Mouse (Mus musculus) hindbrain, embryonic 10.5 days (tissue): ENCODE results near the gene Agbl4. TPM values are rescaled to one million over a fixed set of nuclear protein-coding genes. Genes with fewer than 3 reads are reported as not detected.

Experiments used
- DNase-seq: peaks from one replicate; pipeline ENCODE4 v3.0.0-alpha.2; 2017; ENCODE audit warnings: low spot score
- H3K27ac ChIP-seq: fragments of 300-500 bp; sonication (generic); 2 replicates; pipeline ENCODE4 v1.5.1; 2016; ENCODE audit warnings: mild to moderate bottlenecking, moderate library complexity
- H3K27me3 ChIP-seq: fragments of 300-500 bp; sonication (generic); 2 replicates; pipeline ENCODE4 v1.6.1; 2016; ENCODE audit warnings: mild to moderate bottlenecking; ENCODE audit not compliant: poor library complexity, insufficient read depth, severe bottlenecking
- H3K36me3 ChIP-seq: fragments of 300-500 bp; sonication (generic); 2 replicates; pipeline ENCODE4 v1.6.1; 2016; ENCODE audit warnings: mild to moderate bottlenecking, moderate library complexity
- H3K4me1 ChIP-seq: fragments of 300-500 bp; sonication (generic); replicated peaks from 2 replicates; pipeline ENCODE4 v1.6.1; 2016; ENCODE audit warnings: mild to moderate bottlenecking
- H3K4me3 ChIP-seq: fragments of 300-500 bp; sonication (generic); 2 replicates; pipeline ENCODE4 v1.5.1; 2016; ENCODE audit warnings: mild to moderate bottlenecking, moderate library complexity
- H3K9me3 ChIP-seq: fragments of 300-500 bp; sonication (generic); 2 replicates; pipeline ENCODE4 v1.6.1; 2016; ENCODE audit warnings: mild to moderate bottlenecking, moderate library complexity
- WGBS: fragments of 180-500 bp; shearing (Covaris S2); methylation state at CpG from one replicate; pipeline ENCODE4 v1.1.7; 2016; 5-methylcytosine and 5-hydroxymethylcytosine counted together
- polyA plus RNA-seq: library from polyadenylated mRNA; unstranded; fragments of >200 nt; fragmentation: Nextera tagmentation; extraction: Ambion mirVana; gene quantifications from 2 replicates; pipeline ENCODE4 v1.2.1, GENCODE M21; 2016

Gene Agbl4
- polyA plus RNA-seq, 1 experiment from 2014 or later = 1.4 TPM

GRCm38 (mm10) chr4:111475374-111475971 is 1078.0 kb downstream of the Agbl4 start:
- Histone ChIP-seq H3K27me3 (0 out of 2 replicates have a peak, but pooled peaks cover 10% of the 10 kb centered on the region), H3K4me1 (peaks cover 22% of the 10 kb centered on the region), H3K4me3 (no peak overlapping the region), H3K36me3 (no peaks in the 10 kb centered on the region), H3K27ac (no peak overlapping the region), H3K9me3 (no peaks in the 10 kb centered on the region)
- WGBS = 57% methylated on average over 10 of the region's 10 CpGs
- DNase-seq = no peak

- Histone ChIP-seq H3K4me3 (no peak overlapping the region), H3K36me3 (no peaks in the 10 kb centered on the region), H3K9me3 (no peaks in the 10 kb centered on the region), H3K27me3 (0 out of 2 replicates have a peak, but pooled peaks cover 10% of the 10 kb centered on the region), H3K4me1 (peaks cover 22% of the 10 kb centered on the region), H3K27ac (no peak overlapping the region)
- 31% methylated on average over 4 of the region's 4 CpGs for WGBS
- no peak for DNase-seq
These were observed 1080.0 kb downstream of the Agbl4 start for GRCm38 (mm10) chr4:111477507-111477906.

GRCm38 (mm10) chr4:111483499-111483898 is 1086.0 kb downstream of the Agbl4 start:
- H3K9me3 ChIP-seq = no peaks in the 10 kb centered on the region
- no peaks in the 10 kb centered on the region for H3K27me3 ChIP-seq
- DNase-seq = no peak
- peaks cover 4% of the 10 kb centered on the region for H3K4me1 ChIP-seq
- no peaks in the 10 kb centered on the region for H3K36me3 ChIP-seq
- no peak overlapping the region for H3K4me3 ChIP-seq
- H3K27ac ChIP-seq = no peak overlapping the region
- WGBS = 88% methylated on average over 5 of the region's 5 CpGs

- 73% methylated on average over 5 of the region's 5 CpGs for WGBS
- H3K27me3 ChIP-seq = no peaks in the 10 kb centered on the region
- no peaks in the 10 kb centered on the region for H3K36me3 ChIP-seq
- H3K27ac ChIP-seq = no peak overlapping the region
- H3K4me3 ChIP-seq = no peak overlapping the region
- DNase-seq = no peak
- H3K9me3 ChIP-seq = no peaks in the 10 kb centered on the region
- no peaks in the 10 kb centered on the region; the same call in 1 of the 2 replicates for H3K4me1 ChIP-seq
These were observed 1087.7 kb downstream of the Agbl4 start for GRCm38 (mm10) chr4:111485189-111485588.

GRCm38 (mm10) chr4:111486187-111486586 is 1088.7 kb downstream of the Agbl4 start:
- no peak overlapping the region for H3K4me3 ChIP-seq
- H3K27ac ChIP-seq = no peak overlapping the region
- H3K36me3 ChIP-seq = no peaks in the 10 kb centered on the region
- no peaks in the 10 kb centered on the region for H3K27me3 ChIP-seq
- 75% methylated on average over 5 of the region's 5 CpGs for WGBS
- no peaks in the 10 kb centered on the region for H3K9me3 ChIP-seq
- H3K4me1 ChIP-seq = no peaks in the 10 kb centered on the region; the same call in 1 of the 2 replicates
- DNase-seq = no peak

- no peaks in the 10 kb centered on the region; the same call in 1 of the 2 replicates for H3K4me1 ChIP-seq
- H3K36me3 ChIP-seq = no peaks in the 10 kb centered on the region
- DNase-seq = no peak
- H3K9me3 ChIP-seq = no peaks in the 10 kb centered on the region
- no peaks in the 10 kb centered on the region for H3K27me3 ChIP-seq
- 89% methylated on average over 4 of the region's 4 CpGs for WGBS
- no peak overlapping the region for H3K27ac ChIP-seq
- H3K4me3 ChIP-seq = no peak overlapping the region
These were observed 1089.9 kb downstream of the Agbl4 start for GRCm38 (mm10) chr4:111487233-111487843.

GRCm38 (mm10) chr4:111493750-111494404 is 1096.4 kb downstream of the Agbl4 start:
- no peak overlapping the region for H3K4me3 ChIP-seq
- DNase-seq = no peak
- H3K4me1 ChIP-seq = no peaks in the 10 kb centered on the region
- H3K9me3 ChIP-seq = no peaks in the 10 kb centered on the region
- no peaks in the 10 kb centered on the region for H3K36me3 ChIP-seq
- no peak overlapping the region for H3K27ac ChIP-seq
- no peaks in the 10 kb centered on the region for H3K27me3 ChIP-seq
- WGBS = 64% methylated on average over 5 of the region's 5 CpGs

GRCm38 (mm10) chr4:111495949-111496348 is 1098.5 kb downstream of the Agbl4 start:
- WGBS = 22% methylated on average over 2 of the region's 2 CpGs
- H3K27ac ChIP-seq = no peak overlapping the region
- no peaks in the 10 kb centered on the region for H3K27me3 ChIP-seq
- no peaks in the 10 kb centered on the region for H3K9me3 ChIP-seq
- DNase-seq = peak; percentile 71
- no peak overlapping the region for H3K4me3 ChIP-seq
- H3K36me3 ChIP-seq = no peaks in the 10 kb centered on the region
- H3K4me1 ChIP-seq = no peaks in the 10 kb centered on the region

- no peak overlapping the region for H3K27ac ChIP-seq
- WGBS = 69% methylated on average over 3 of the region's 3 CpGs
- no peaks in the 10 kb centered on the region for H3K9me3 ChIP-seq
- no peaks in the 10 kb centered on the region for H3K36me3 ChIP-seq
- no peak overlapping the region for H3K4me3 ChIP-seq
- no peak for DNase-seq
- no peaks in the 10 kb centered on the region for H3K4me1 ChIP-seq
- H3K27me3 ChIP-seq = no peaks in the 10 kb centered on the region
These were observed 1101.3 kb downstream of the Agbl4 start for GRCm38 (mm10) chr4:111498751-111499150.

GRCm38 (mm10) chr4:111501441-111501840 is 1104.0 kb downstream of the Agbl4 start:
- no peaks in the 10 kb centered on the region for H3K4me1 ChIP-seq

GRCm38 (mm10) chr4:111502965-111503727 is 1105.7 kb downstream of the Agbl4 start:
- 72% methylated on average over 5 of the region's 5 CpGs for WGBS
- DNase-seq = no peak
- H3K9me3 ChIP-seq = no peaks in the 10 kb centered on the region

More at GRCm38 (mm10) chr4:111501441-111501840, 1104.0 kb downstream of the Agbl4 start:
- 91% methylated on average over 1 of the region's 1 CpGs for WGBS
- no peak for DNase-seq
- Histone ChIP-seq H3K27me3 (no peaks in the 10 kb centered on the region), H3K4me3 (no peak overlapping the region), H3K27ac (no peak overlapping the region), H3K36me3 (no peaks in the 10 kb centered on the region), H3K9me3 (no peaks in the 10 kb centered on the region)

GRCm38 (mm10) chr4:111504952-111505351 is 1107.5 kb downstream of the Agbl4 start:
- Histone ChIP-seq H3K36me3 (no peaks in the 10 kb centered on the region), H3K27ac (no peak overlapping the region), H3K4me1 (no peaks in the 10 kb centered on the region), H3K9me3 (no peaks in the 10 kb centered on the region), H3K27me3 (no peaks in the 10 kb centered on the region), H3K4me3 (no peak overlapping the region)
- no peak for DNase-seq
- 95% methylated on average over 2 of the region's 2 CpGs for WGBS

More at GRCm38 (mm10) chr4:111502965-111503727, 1105.7 kb downstream of the Agbl4 start:
- Histone ChIP-seq H3K27ac (no peak overlapping the region), H3K4me3 (no peak overlapping the region), H3K36me3 (no peaks in the 10 kb centered on the region), H3K4me1 (no peaks in the 10 kb centered on the region), H3K27me3 (no peaks in the 10 kb centered on the region)
